8 mouse cellular contexts compared by ENCODE assay signal in genomic region chr7:44358886-44359654, GRCm38 (mm10). TPM values are rescaled to one million over a fixed set of nuclear protein-coding genes. Genes with fewer than 3 reads are reported as not detected.
A peak's percentile ranks its signal among the peaks of the same experiment; 100 is the strongest.
DNase-seq lines count a peak whose midpoint lies in the region; ATAC-seq and TF ChIP-seq lines count a peak whose summit lies in the region.

No protein-coding gene starts in this region.

- H3K36me3 ChIP-seq in heart, embryonic 12.5 days: no peaks in the 10 kb centered on the region
- H3K36me3 ChIP-seq in ES-Bruce4 (ENCODE audit: control insufficient read depth, insufficient read depth, low read length, poor library complexity, severe bottlenecking): no peaks in the 10 kb centered on the region
- no peaks in the 10 kb centered on the region for H3K36me3 ChIP-seq in hindbrain, postnatal 0 days (ENCODE audit: insufficient read depth, low read length)
- peaks cover 11% of the 10 kb centered on the region for H3K36me3 ChIP-seq in neural tube, embryonic 13.5 days

- H3K4me1 ChIP-seq in heart, embryonic 12.5 days (replicated peaks): peaks cover 41% of the 10 kb centered on the region
- H3K4me1 ChIP-seq in ES-Bruce4 (ENCODE audit: control insufficient read depth, insufficient read depth, low read length): peaks cover 2% of the 10 kb centered on the region
- H3K4me1 ChIP-seq in cortical plate, adult 2 months (ENCODE audit: control insufficient read depth, insufficient read depth, low read length): peaks cover 2% of the 10 kb centered on the region; the same call in 1 of the 2 replicates
- H3K4me1 ChIP-seq in hindbrain, postnatal 0 days (ENCODE audit: insufficient read depth, low read length): peaks cover 9% of the 10 kb centered on the region
- H3K4me1 ChIP-seq in neural tube, embryonic 13.5 days (replicated peaks): peaks cover 39% of the 10 kb centered on the region

- TF ChIP-seq CTCF in ES-Bruce4 (IDR thresholded peaks at IDR 0.05; ENCODE audit: low read depth, low read length): no peak
- no peak for TF ChIP-seq CTCF in cortical plate, adult 2 months (IDR thresholded peaks at IDR 0.05; ENCODE audit: extremely low read depth, insufficient read depth, low read length)
- no peak for TF ChIP-seq CTCF in hindbrain, postnatal 0 days (IDR thresholded peaks at IDR 0.05; ENCODE audit: low read depth)

- no peaks in the 10 kb centered on the region for H3K9me3 ChIP-seq in heart, embryonic 12.5 days (replicated peaks)
- no peaks in the 10 kb centered on the region for H3K9me3 ChIP-seq in ES-Bruce4 (replicated peaks; ENCODE audit: control insufficient read depth, insufficient read depth, low read length, poor library complexity, severe bottlenecking)
- no peaks in the 10 kb centered on the region for H3K9me3 ChIP-seq in hindbrain, postnatal 0 days (ENCODE audit: low read length)
- no peaks in the 10 kb centered on the region for H3K9me3 ChIP-seq in neural tube, embryonic 13.5 days

- DNase-seq in heart, adult 18-20 months: no peak
- DNase-seq in hindbrain, postnatal 0 days (ENCODE audit: low spot score): peak; percentile 67
- DNase-seq in ovary, postnatal 36 days (ENCODE audit: low spot score): no peak

- H3K4me3 ChIP-seq in heart, embryonic 12.5 days: peak overlapping the region; percentile 60
- H3K4me3 ChIP-seq in ES-Bruce4 (ENCODE audit: low read depth, low read length): peak overlapping the region; percentile 24
- H3K4me3 ChIP-seq in cortical plate, adult 2 months (ENCODE audit: insufficient read depth, low read length): no peak overlapping the region; the same call in 1 of the 2 replicates
- peak overlapping the region; percentile 51 for H3K4me3 ChIP-seq in hindbrain, postnatal 0 days (ENCODE audit: low read length)
- H3K4me3 ChIP-seq in neural tube, embryonic 13.5 days: peak overlapping the region; percentile 47

- ATAC-seq in heart, embryonic 12.5 days (ENCODE audit: insufficient number of reproducible peaks, low FRiP score): peak; percentile 16; the same call in 1 of the 2 replicates
- ATAC-seq in hindbrain, postnatal 0 days: peak; percentile 31; the same call in 1 of the 2 replicates
- ATAC-seq in neural tube, embryonic 13.5 days (ENCODE audit: low read depth): peak; percentile 13
- ATAC-seq in erythroid progenitor cell, adult 5-6 weeks (replicated peaks; ENCODE audit: low FRiP score, poor library complexity, severe bottlenecking): no peak

- peak overlapping the region; percentile 97 for H3K4me2 ChIP-seq in heart, embryonic 12.5 days
- peak overlapping the region; percentile 93 for H3K4me2 ChIP-seq in hindbrain, postnatal 0 days (ENCODE audit: low read depth, low read length)
- peak overlapping the region; percentile 85 for H3K4me2 ChIP-seq in neural tube, embryonic 13.5 days

- H3K27me3 ChIP-seq in heart, embryonic 12.5 days (replicated peaks): peaks cover 76% of the 10 kb centered on the region
- H3K27me3 ChIP-seq in ES-Bruce4 (ENCODE audit: control insufficient read depth, insufficient read depth, low read length, poor library complexity, severe bottlenecking): no peaks in the 10 kb centered on the region
- H3K27me3 ChIP-seq in hindbrain, postnatal 0 days (ENCODE audit: insufficient read depth, low read length): peaks cover 12% of the 10 kb centered on the region; the same call in 1 of the 2 replicates
- peaks cover 74% of the 10 kb centered on the region for H3K27me3 ChIP-seq in neural tube, embryonic 13.5 days

- peak overlapping the region; percentile 45 for H3K27ac ChIP-seq in heart, embryonic 12.5 days (ENCODE audit: poor library complexity, severe bottlenecking)
- H3K27ac ChIP-seq in ES-Bruce4 (ENCODE audit: insufficient read depth, low read length): no peak overlapping the region
- H3K27ac ChIP-seq in cortical plate, adult 2 months (ENCODE audit: insufficient read depth, low read length): no peak overlapping the region
- H3K27ac ChIP-seq in hindbrain, postnatal 0 days: peak overlapping the region; percentile 88
- peak overlapping the region; percentile 96 for H3K27ac ChIP-seq in neural tube, embryonic 13.5 days (replicated peaks)

- WGBS in heart, embryonic 12.5 days: 5% methylated on average over 23 of the region's 26 CpGs
- WGBS in hindbrain, postnatal 0 days: 4% methylated on average over 17 of the region's 26 CpGs
- WGBS in neural tube, embryonic 13.5 days: 6% methylated on average over 15 of the region's 26 CpGs

- H3K9ac ChIP-seq in heart, embryonic 12.5 days: peak overlapping the region; percentile 73
- peak overlapping the region; percentile 60; the same call in 1 of the 2 replicates for H3K9ac ChIP-seq in ES-Bruce4 (ENCODE audit: low read depth, poor library complexity, severe bottlenecking)
- H3K9ac ChIP-seq in hindbrain, postnatal 0 days (replicated peaks; ENCODE audit: low read length): peak overlapping the region; percentile 58
- peak overlapping the region; percentile 77 for H3K9ac ChIP-seq in neural tube, embryonic 13.5 days

- TF ChIP-seq EP300 in ES-Bruce4 (IDR thresholded peaks at IDR 0.05; ENCODE audit: insufficient read depth, low read depth, low read length): no peak

- no peak for TF ChIP-seq POLR2A in ES-Bruce4 (IDR thresholded peaks at IDR 0.05; ENCODE audit: insufficient read depth, low read length)
- 0 out of 2 replicates have a peak, but pooled peaks have one; percentile 13 for TF ChIP-seq POLR2A in cortical plate, adult 2 months (IDR thresholded peaks at IDR 0.05; ENCODE audit: extremely low read depth, insufficient read depth, low read length)

RNA-seq across cellular contexts. Expression of gene Syt3, which starts 24.8 kb away (rescaled TPM):
- polyA plus RNA-seq in heart, embryonic 12.5 days (2016; fragmentation: Nextera tagmentation; extraction: Ambion mirVana): 0.55 and 0.63 TPM in 2 replicates
- 1 to 10 TPM; 2.3 to 2.9 TPM for total RNA-seq in heart, adult 18-20 months (2021)
- 1.8 and 1.9 TPM in 2 replicates for polyA plus RNA-seq in ES-Bruce4 (2011; ENCODE audit: insufficient read depth, insufficient read length, low read depth, missing spikeins)
- polyA plus RNA-seq in cortical plate, adult 2 months (2012; rRNA removed): 70.2 and 74.0 TPM in 2 replicates
- total RNA-seq in hindbrain, postnatal 0 days (2014; rRNA removed): 130 and 154 TPM in 2 replicates
- polyA plus RNA-seq in hindbrain, postnatal 0 days (2015; fragmentation: Nextera tagmentation; extraction: Ambion mirVana): 73.7 and 79.2 TPM in 2 replicates
- 24.9 and 28.4 TPM in 2 replicates for polyA plus RNA-seq in neural tube, embryonic 13.5 days (2015; fragmentation: Nextera tagmentation; extraction: Ambion mirVana)
- not detected in 2 replicates for total RNA-seq in erythroid progenitor cell, adult 5-6 weeks (2015; ENCODE audit: low replicate concordance)
- total RNA-seq in erythroid progenitor cell, adult 5-6 weeks (2017; ENCODE audit: low replicate concordance): not detected in 2 replicates

RNA-seq across cellular contexts. Expression of gene 1700008O03Rik, which starts 26.6 kb away (rescaled TPM):
- 0.40 and 0.94 TPM in 2 replicates for polyA plus RNA-seq in heart, embryonic 12.5 days (2016; fragmentation: Nextera tagmentation; extraction: Ambion mirVana)
- total RNA-seq in heart, adult 18-20 months (2021): under 1 TPM; 0.30 to 0.31 TPM
- polyA plus RNA-seq in ES-Bruce4 (2011; ENCODE audit: insufficient read depth, insufficient read length, low read depth, missing spikeins): 7.7 and 8.3 TPM in 2 replicates
- polyA plus RNA-seq in cortical plate, adult 2 months (2012; rRNA removed): 3.7 and 4.3 TPM in 2 replicates
- 1.4 and 2.3 TPM in 2 replicates for total RNA-seq in hindbrain, postnatal 0 days (2014; rRNA removed)
- 3.3 and 3.6 TPM in 2 replicates for polyA plus RNA-seq in hindbrain, postnatal 0 days (2015; fragmentation: Nextera tagmentation; extraction: Ambion mirVana)
- 1.0 and 1.5 TPM in 2 replicates for polyA plus RNA-seq in neural tube, embryonic 13.5 days (2015; fragmentation: Nextera tagmentation; extraction: Ambion mirVana)
- not detected in 2 replicates for total RNA-seq in erythroid progenitor cell, adult 5-6 weeks (2015; ENCODE audit: low replicate concordance)
- not detected in 2 replicates for total RNA-seq in erythroid progenitor cell, adult 5-6 weeks (2017; ENCODE audit: low replicate concordance)

RNA-seq across cellular contexts. Expression of gene Shank1, which starts 49.0 kb away (rescaled TPM):
- 0.80 and 0.86 TPM in 2 replicates for polyA plus RNA-seq in heart, embryonic 12.5 days (2016; fragmentation: Nextera tagmentation; extraction: Ambion mirVana)
- total RNA-seq in heart, adult 18-20 months (2021): 1 to 10 TPM; 2.1 to 2.7 TPM
- polyA plus RNA-seq in ES-Bruce4 (2011; ENCODE audit: insufficient read depth, insufficient read length, low read depth, missing spikeins): 2.5 and 3.4 TPM in 2 replicates
- polyA plus RNA-seq in cortical plate, adult 2 months (2012; rRNA removed): 106 and 113 TPM in 2 replicates
- 39.0 and 41.8 TPM in 2 replicates for total RNA-seq in hindbrain, postnatal 0 days (2014; rRNA removed)
- polyA plus RNA-seq in hindbrain, postnatal 0 days (2015; fragmentation: Nextera tagmentation; extraction: Ambion mirVana): 36.3 and 36.6 TPM in 2 replicates
- polyA plus RNA-seq in neural tube, embryonic 13.5 days (2015; fragmentation: Nextera tagmentation; extraction: Ambion mirVana): 26.5 and 27.7 TPM in 2 replicates
- total RNA-seq in erythroid progenitor cell, adult 5-6 weeks (2015; ENCODE audit: low replicate concordance): not detected in 2 replicates
- total RNA-seq in erythroid progenitor cell, adult 5-6 weeks (2017; ENCODE audit: low replicate concordance): under 0.01 and 0.23 TPM in 2 replicates

RNA-seq across cellular contexts. Expression of gene Clec11a, which starts 52.4 kb away (rescaled TPM):
- polyA plus RNA-seq in heart, embryonic 12.5 days (2016; fragmentation: Nextera tagmentation; extraction: Ambion mirVana): 0.68 and 0.79 TPM in 2 replicates
- under 1 TPM; 0.69 to 0.87 TPM for total RNA-seq in heart, adult 18-20 months (2021)
- polyA plus RNA-seq in ES-Bruce4 (2011; ENCODE audit: insufficient read depth, insufficient read length, low read depth, missing spikeins): 0.75 and 0.87 TPM in 2 replicates
- 5.4 and 5.6 TPM in 2 replicates for polyA plus RNA-seq in cortical plate, adult 2 months (2012; rRNA removed)
- total RNA-seq in hindbrain, postnatal 0 days (2014; rRNA removed): 3.3 and 5.9 TPM in 2 replicates
- 4.4 and 4.5 TPM in 2 replicates for polyA plus RNA-seq in hindbrain, postnatal 0 days (2015; fragmentation: Nextera tagmentation; extraction: Ambion mirVana)
- 2.8 TPM in 2 replicates for polyA plus RNA-seq in neural tube, embryonic 13.5 days (2015; fragmentation: Nextera tagmentation; extraction: Ambion mirVana)
- total RNA-seq in erythroid progenitor cell, adult 5-6 weeks (2015; ENCODE audit: low replicate concordance): 2.5 TPM in 1 of 2 replicates, not detected in the other
- total RNA-seq in erythroid progenitor cell, adult 5-6 weeks (2017; ENCODE audit: low replicate concordance): not detected in 2 replicates

Comparison
In these comparisons a context has a peak if more than half of its experiments do, and no peak if none do; other contexts are left out.
1. H3K27ac ChIP-seq: peak in heart, embryonic 12.5 days (single experiment), hindbrain, postnatal 0 days (single experiment) and neural tube, embryonic 13.5 days (single experiment); none in ES-Bruce4 (single experiment) and cortical plate, adult 2 months (single experiment).
2. Peak in every context shown above with its lines, with median percentiles within 50 percentile points of each other: H3K4me2 ChIP-seq and H3K9ac ChIP-seq.